Mouse (Mus musculus) heart, embryonic 11.5 days (tissue): ENCODE data around the gene Mylk. TPM values are rescaled to one million over a fixed set of nuclear protein-coding genes. Genes with fewer than 3 reads are reported as not detected.
A peak's percentile ranks its signal among the peaks of the same experiment; 100 is the strongest.

ENCODE experiments used
- ATAC-seq: fragments of 200-750 bp; cut with Nextera tagmentation; replicated peaks from 2 replicates; pipeline ENCODE4 v1.8.0; 2017; ENCODE audit warnings: moderate library complexity; ENCODE audit not compliant: insufficient number of reproducible peaks, low FRiP score, low TSS enrichment
- H3K27ac ChIP-seq: fragments of 300-500 bp; sonication (generic); 2 replicates; pipeline ENCODE4 v1.5.1; 2014; ENCODE audit warnings: mild to moderate bottlenecking, low read depth, low read length
- H3K27me3 ChIP-seq: fragments of 300-500 bp; sonication (generic); 2 replicates; pipeline ENCODE4 v1.6.1; 2014; ENCODE audit warnings: mild to moderate bottlenecking, low read length, mixed read lengths; ENCODE audit not compliant: control insufficient read depth, insufficient read depth
- H3K36me3 ChIP-seq: fragments of 300-500 bp; sonication (generic); 2 replicates; pipeline ENCODE4 v1.6.1; 2014; ENCODE audit warnings: mild to moderate bottlenecking, low read length, moderate library complexity, mixed read lengths; ENCODE audit not compliant: control insufficient read depth, insufficient read depth
- H3K4me1 ChIP-seq: fragments of 300-500 bp; sonication (generic); 2 replicates; pipeline ENCODE4 v1.6.1; 2014; ENCODE audit warnings: low read length; ENCODE audit not compliant: control insufficient read depth, insufficient read depth
- H3K4me2 ChIP-seq: fragments of 300-500 bp; sonication (generic); 2 replicates; pipeline ENCODE4 v1.6.1; 2014; ENCODE audit warnings: mild to moderate bottlenecking, moderate library complexity
- H3K4me3 ChIP-seq: fragments of 300-500 bp; sonication (generic); 2 replicates; pipeline ENCODE4 v1.5.1; 2014; ENCODE audit warnings: low read depth, low read length
- H3K9ac ChIP-seq: fragments of 300-500 bp; sonication (generic); 2 replicates; pipeline ENCODE4 v1.6.1; 2014; ENCODE audit warnings: mild to moderate bottlenecking, low read depth, low read length, moderate library complexity
- H3K9me3 ChIP-seq: fragments of 300-500 bp; sonication (generic); replicated peaks from 2 replicates; pipeline ENCODE4 v1.6.1; 2016; ENCODE audit warnings: low read length; ENCODE audit not compliant: control insufficient read depth
- WGBS: fragments of 180-500 bp; shearing (Covaris S2); extraction: QIAGEN DNeasy Blood & Tissue Kit; methylation state at CpG from one replicate; pipeline ENCODE4 v1.1.7; 2014; ENCODE audit not compliant: insufficient replicate concordance; 5-methylcytosine and 5-hydroxymethylcytosine counted together
- polyA plus RNA-seq: library from polyadenylated mRNA; unstranded; fragments of >200 nt; fragmentation: Nextera tagmentation; extraction: Ambion mirVana; gene quantifications from 2 replicates; pipeline ENCODE4 v1.2.1, GENCODE M21; 2014

Mylk gene
- polyA plus RNA-seq, 1 experiment from 2014 or later, result 4.3 TPM

DNA sequence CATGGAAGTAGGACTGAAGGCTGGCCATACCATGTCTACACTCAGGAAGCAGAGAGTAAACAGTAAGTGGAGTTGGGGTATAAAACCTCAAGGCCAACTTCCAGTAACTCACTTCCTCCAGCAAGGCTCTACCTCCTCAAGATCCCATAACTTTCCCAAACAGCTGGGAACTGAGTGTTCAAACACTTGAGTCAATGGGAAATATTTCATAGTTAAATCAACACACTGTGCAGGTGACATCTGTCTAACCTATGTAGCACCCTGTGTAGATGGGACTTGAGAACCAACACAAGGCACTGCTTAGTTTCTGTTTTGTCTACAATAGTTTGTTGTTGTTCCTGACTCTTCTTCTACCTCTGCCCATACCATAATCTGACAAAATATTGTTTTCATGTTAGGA is 263.4 kb downstream of the Mylk start:
- H3K27me3 ChIP-seq, result no peaks in the 10 kb centered on the region
- H3K4me2 ChIP-seq, result no peak overlapping the region
- no peaks in the 10 kb centered on the region for H3K36me3 ChIP-seq
- no peak overlapping the region for H3K9ac ChIP-seq
- no peaks in the 10 kb centered on the region for H3K4me1 ChIP-seq
- no peaks in the 10 kb centered on the region for H3K9me3 ChIP-seq
- ATAC-seq, result no peak
- H3K4me3 ChIP-seq, result no peak overlapping the region
- no peak overlapping the region for H3K27ac ChIP-seq

DNA sequence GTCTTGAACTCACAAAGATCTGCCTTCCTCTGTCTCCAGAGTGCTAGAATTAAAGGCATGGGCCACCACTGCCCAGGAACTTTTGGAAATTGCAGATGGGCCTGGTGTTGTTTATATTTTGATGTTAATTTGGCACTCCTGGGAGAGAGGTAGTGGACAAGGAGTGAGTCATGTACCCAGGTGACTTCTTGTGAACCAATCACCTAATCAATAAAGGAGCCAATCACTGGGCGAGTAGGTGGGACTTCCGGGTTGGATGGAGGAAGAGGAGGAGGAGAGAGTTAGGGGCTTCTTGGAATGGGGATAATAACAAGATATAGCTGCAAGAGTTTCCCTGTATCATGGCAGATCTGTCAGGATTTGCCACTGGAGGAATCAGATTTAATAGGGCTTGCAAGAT is 268.5 kb downstream of the Mylk start:
- Histone ChIP-seq H3K36me3 (no peaks in the 10 kb centered on the region), H3K4me3 (no peak overlapping the region), H3K4me1 (no peaks in the 10 kb centered on the region), H3K27ac (no peak overlapping the region), H3K27me3 (no peaks in the 10 kb centered on the region), H3K9me3 (no peaks in the 10 kb centered on the region), H3K4me2 (no peak overlapping the region), H3K9ac (no peak overlapping the region)
- 62% methylated on average over 2 of the region's 2 CpGs for WGBS
- ATAC-seq, result no peak

DNA sequence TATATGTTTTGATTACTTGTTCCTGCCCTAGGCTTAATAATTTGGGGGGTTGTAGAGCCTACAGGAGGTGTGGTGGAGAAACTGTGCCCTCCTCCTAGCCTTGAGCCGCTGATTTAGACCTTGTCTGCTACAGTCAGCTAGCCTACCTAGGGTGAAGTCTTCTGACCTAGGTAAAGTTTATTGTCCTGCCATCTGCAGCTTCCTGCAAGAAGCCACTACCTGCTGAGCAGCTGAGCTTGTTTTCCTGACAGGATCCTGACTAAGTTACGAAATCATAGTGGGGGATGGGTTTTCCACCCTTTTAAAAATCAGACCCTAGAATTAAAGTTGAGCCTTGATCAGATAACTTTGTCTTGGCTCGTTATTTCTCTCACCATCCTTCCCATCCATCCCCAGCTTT is 271.5 kb downstream of the Mylk start:
- Histone ChIP-seq H3K9ac (no peak overlapping the region), H3K4me3 (no peak overlapping the region), H3K4me1 (no peaks in the 10 kb centered on the region), H3K27ac (no peak overlapping the region), H3K27me3 (peaks cover 8% of the 10 kb centered on the region; the same call in 1 of the 2 replicates), H3K4me2 (no peak overlapping the region), H3K36me3 (no peaks in the 10 kb centered on the region), H3K9me3 (no peaks in the 10 kb centered on the region)
- no peak for ATAC-seq
- WGBS, result 62% methylated on average over 3 of the region's 3 CpGs

DNA sequence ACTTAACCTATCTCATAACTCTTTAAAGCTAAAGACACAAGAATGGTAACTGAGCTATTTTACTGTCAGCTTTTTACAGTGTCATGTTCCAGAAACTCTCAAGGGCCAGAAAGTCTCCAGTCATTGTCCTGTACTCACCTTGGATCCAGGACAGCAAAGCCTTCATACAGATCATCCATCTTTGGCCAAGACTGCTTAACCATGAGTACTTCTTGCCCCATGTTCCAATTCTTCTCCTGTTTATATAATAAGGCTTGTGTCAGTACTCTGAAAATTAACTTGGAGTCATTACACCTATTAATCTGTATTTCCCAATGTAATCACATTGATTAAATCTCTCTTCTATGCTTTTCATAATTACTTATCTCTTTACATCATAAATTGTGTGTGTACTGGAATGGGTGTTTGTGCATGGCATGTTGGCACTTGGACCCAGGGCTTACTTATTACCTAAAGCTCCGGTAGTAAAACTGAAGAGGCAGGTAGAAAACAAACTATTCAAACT is 273.5 kb downstream of the Mylk start:
- no peak overlapping the region for H3K9ac ChIP-seq
- ATAC-seq, result no peak
- H3K27me3 ChIP-seq, result peaks cover 8% of the 10 kb centered on the region; the same call in 1 of the 2 replicates
- no peaks in the 10 kb centered on the region for H3K36me3 ChIP-seq
- H3K4me2 ChIP-seq, result no peak overlapping the region
- H3K4me3 ChIP-seq, result no peak overlapping the region
- no peaks in the 10 kb centered on the region for H3K4me1 ChIP-seq
- H3K27ac ChIP-seq, result no peak overlapping the region
- 77% methylated on average over 1 of the region's 1 CpGs for WGBS
- H3K9me3 ChIP-seq, result no peaks in the 10 kb centered on the region

DNA sequence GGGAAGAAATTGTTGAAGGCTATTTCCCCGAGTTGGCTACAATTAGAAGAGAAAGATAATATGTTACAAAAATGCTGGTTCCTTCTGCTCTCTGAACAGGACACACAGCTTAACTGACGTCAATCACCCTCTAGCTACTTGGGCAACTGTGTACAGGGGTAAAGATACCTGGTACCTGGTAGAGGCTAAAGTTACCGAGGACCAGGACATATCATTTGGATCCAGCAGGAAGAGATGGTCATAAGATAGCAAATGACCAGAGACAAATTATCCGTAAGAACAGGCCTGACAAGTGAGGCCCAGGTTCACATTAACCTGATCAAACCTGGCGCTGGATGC is 276.9 kb downstream of the Mylk start:
- Histone ChIP-seq H3K36me3 (peaks cover 3% of the 10 kb centered on the region; the same call in 1 of the 2 replicates), H3K4me2 (peak overlapping the region; percentile 74), H3K27me3 (peaks cover 8% of the 10 kb centered on the region; the same call in 1 of the 2 replicates), H3K9ac (no peak overlapping the region), H3K9me3 (no peaks in the 10 kb centered on the region), H3K27ac (no peak overlapping the region), H3K4me1 (no peaks in the 10 kb centered on the region), H3K4me3 (peak overlapping the region; percentile 95)
- ATAC-seq, result no peak
- WGBS, result 52% methylated on average over 5 of the region's 5 CpGs

DNA sequence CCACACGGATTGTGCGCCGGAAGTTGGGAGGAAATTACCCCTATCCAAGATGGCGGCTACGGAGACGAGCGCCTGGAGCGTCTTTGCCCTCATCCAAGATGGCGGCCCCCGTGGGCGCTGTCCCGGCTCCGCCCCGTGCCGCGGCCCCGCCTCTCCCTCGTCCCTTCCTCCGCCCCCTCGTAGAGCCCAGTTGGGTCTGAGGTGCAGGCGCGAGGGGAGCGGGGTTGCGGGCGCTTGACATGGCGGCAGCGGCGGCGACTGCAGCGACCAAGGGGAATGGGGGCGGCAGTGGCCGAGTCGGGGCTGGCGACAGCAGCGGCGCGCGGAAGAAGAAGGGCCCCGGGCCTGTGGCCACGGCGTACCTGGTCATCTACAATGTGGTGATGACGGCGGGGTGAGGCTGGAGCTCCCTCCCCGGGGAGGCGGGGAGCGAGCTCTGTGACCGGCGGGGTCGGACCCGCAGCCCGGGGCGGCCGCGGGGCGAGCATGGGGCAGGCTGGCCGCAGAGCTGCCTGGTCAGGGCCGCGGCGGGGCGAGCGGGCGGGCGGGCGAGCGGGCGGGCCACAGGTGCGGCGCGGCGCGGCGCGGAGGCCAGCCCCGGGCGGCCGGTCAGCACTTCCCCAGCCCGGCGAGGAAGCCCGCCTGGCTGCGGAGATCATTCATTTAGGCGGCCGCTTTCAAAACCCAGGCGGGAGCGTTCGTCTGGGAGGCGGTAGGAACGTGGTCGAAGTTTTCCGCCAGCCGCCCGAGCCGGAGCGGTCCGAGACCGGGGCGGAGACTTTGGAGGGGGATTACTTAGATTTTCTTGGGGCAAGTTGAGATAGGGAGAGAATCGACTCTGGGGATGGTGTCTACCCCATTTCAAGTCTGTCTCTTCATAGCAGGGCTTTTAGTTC is 277.5 kb downstream of the Mylk start, which contains the start of gene Hacd2:
Gene Hacd2, plus strand, starts transcription at position 187 of the 896 bp plus-strand sequence.
- Histone ChIP-seq H3K4me1 (no peaks in the 10 kb centered on the region), H3K27me3 (peaks cover 8% of the 10 kb centered on the region; the same call in 1 of the 2 replicates), H3K36me3 (peaks cover 3% of the 10 kb centered on the region; the same call in 1 of the 2 replicates), H3K9ac (peak within 1 kb of the TSS; percentile 92), H3K4me3 (peak within 1 kb of the TSS; percentile 95), H3K27ac (peak within 1 kb of the TSS; percentile 82), H3K9me3 (no peaks in the 10 kb centered on the region), H3K4me2 (peak within 1 kb of the TSS; percentile 74)
- 0% methylated on average over 67 of the region's 97 CpGs for WGBS
- ATAC-seq, result peak; percentile 99

DNA sequence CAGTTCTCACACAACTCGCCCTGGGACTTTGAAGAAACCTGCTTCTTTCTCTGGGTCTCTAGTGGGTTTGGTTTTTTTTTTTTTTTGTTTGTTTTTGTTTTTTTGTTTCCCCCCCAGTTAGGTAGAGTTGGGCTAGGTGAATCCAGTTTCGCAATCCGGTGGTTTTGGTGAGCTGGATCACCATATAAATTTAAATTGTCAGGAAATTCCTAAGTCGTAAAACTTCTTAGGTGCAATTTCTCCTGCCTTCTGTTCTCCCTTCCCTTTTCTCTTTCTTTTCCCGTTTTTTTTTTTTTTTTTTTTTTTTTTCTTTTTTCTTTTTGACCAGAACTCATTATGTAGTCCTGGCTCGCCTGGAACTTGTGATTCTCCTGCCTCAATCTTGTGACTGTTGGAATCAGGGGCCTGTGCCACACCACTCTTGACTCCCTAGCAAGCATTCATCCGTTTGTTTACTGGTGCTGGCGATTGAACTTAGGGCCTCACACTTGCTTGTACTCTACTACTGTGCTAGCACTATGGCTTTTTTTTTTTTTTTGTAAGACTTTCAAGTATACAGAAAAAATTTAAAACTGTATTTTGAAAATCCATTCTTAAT is 278.2 kb downstream of the Mylk start:
- peak overlapping the region; percentile 82 for H3K27ac ChIP-seq
- peaks cover 3% of the 10 kb centered on the region; the same call in 1 of the 2 replicates for H3K36me3 ChIP-seq
- H3K9me3 ChIP-seq, result no peaks in the 10 kb centered on the region
- ATAC-seq, result no peak
- peaks cover 8% of the 10 kb centered on the region; the same call in 1 of the 2 replicates for H3K27me3 ChIP-seq
- peak overlapping the region; percentile 95 for H3K4me3 ChIP-seq
- 11% methylated on average over 8 of the region's 8 CpGs for WGBS
- no peaks in the 10 kb centered on the region for H3K4me1 ChIP-seq
- peak overlapping the region; percentile 92 for H3K9ac ChIP-seq
- peak overlapping the region; percentile 74 for H3K4me2 ChIP-seq

DNA sequence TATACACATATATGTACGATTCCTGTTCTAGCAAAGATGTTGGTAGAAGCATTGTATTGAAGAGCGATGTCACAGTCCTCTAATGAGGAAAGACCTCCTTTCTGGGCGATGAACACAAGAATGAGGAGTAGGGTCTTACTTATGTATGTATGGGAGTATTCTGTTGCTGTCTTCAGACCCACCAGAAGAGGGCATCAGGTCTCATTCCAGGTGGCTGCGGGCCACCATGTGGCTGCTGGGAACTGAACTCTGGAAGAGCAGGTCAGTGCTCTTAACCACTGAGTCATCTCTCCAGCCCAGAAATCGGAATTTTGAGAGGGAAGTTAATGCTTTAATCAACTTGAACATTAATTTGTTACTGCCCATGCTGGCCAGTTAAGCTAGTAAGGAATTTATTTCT is 279.3 kb downstream of the Mylk start:
- Histone ChIP-seq H3K4me2 (no peak overlapping the region), H3K9me3 (no peaks in the 10 kb centered on the region), H3K27ac (no peak overlapping the region), H3K4me3 (no peak overlapping the region), H3K36me3 (peaks cover 3% of the 10 kb centered on the region), H3K27me3 (peaks cover 4% of the 10 kb centered on the region; the same call in 1 of the 2 replicates), H3K4me1 (no peaks in the 10 kb centered on the region), H3K9ac (no peak overlapping the region)
- WGBS, result 82% methylated on average over 5 of the region's 5 CpGs
- ATAC-seq, result no peak
